Mouse (Mus musculus) stomach, postnatal 0 days (tissue): ENCODE data around the gene Rslcan18. TPM values are rescaled to one million over a fixed set of nuclear protein-coding genes. Genes with fewer than 3 reads are reported as not detected.

Experiments
- ATAC-seq: fragments of 200-750 bp; cut with Nextera tagmentation; 2 replicates; pipeline ENCODE4 v1.8.0; 2017; ENCODE audit not compliant: low FRiP score, low TSS enrichment
- DNase-seq: peaks from one replicate; pipeline ENCODE4 v3.0.0-alpha.2; 2016; ENCODE audit warnings: low spot score
- H3K27ac ChIP-seq: fragments of 300-500 bp; sonication (generic); replicated peaks from 2 replicates; pipeline ENCODE4 v1.5.1; 2014; ENCODE audit warnings: mild to moderate bottlenecking, control low read depth
- H3K27me3 ChIP-seq: fragments of 300-500 bp; sonication (generic); 2 replicates; pipeline ENCODE4 v1.6.1; 2014; ENCODE audit warnings: low read length; ENCODE audit not compliant: control insufficient read depth, insufficient read depth
- H3K36me3 ChIP-seq: fragments of 300-500 bp; sonication (generic); 2 replicates; pipeline ENCODE4 v1.6.1; 2014; ENCODE audit warnings: low read length, mixed read lengths; ENCODE audit not compliant: control insufficient read depth, insufficient read depth
- H3K4me1 ChIP-seq: fragments of 300-500 bp; sonication (generic); replicated peaks from 2 replicates; pipeline ENCODE4 v1.6.1; 2014; ENCODE audit warnings: antibody characterized with exemption; ENCODE audit not compliant: control insufficient read depth, insufficient read depth
- H3K4me2 ChIP-seq: fragments of 300-500 bp; sonication (generic); replicated peaks from 2 replicates; pipeline ENCODE4 v1.6.1; 2014; ENCODE audit warnings: low read depth, mild to moderate bottlenecking, control low read depth, moderate library complexity
- H3K4me3 ChIP-seq: fragments of 300-500 bp; sonication (generic); 2 replicates; pipeline ENCODE4 v1.5.1; 2014; ENCODE audit warnings: low read depth, low read length, control low read depth
- H3K9ac ChIP-seq: fragments of 300-500 bp; sonication (generic); 2 replicates; pipeline ENCODE4 v1.6.1; 2014; ENCODE audit warnings: mild to moderate bottlenecking, low read length, control low read depth, mixed read lengths
- H3K9me3 ChIP-seq: fragments of 300-500 bp; sonication (generic); 2 replicates; pipeline ENCODE4 v1.6.1; 2016; ENCODE audit warnings: low read length; ENCODE audit not compliant: control insufficient read depth
- CTCF ChIP-seq: IDR thresholded peaks from 2 replicates; pipeline ENCODE4 v1.5.1; 2016; ENCODE audit warnings: antibody characterized with exemption, low read depth, mild to moderate bottlenecking, moderate library complexity
- EP300 ChIP-seq: optimal IDR thresholded peaks from 2 replicates; pipeline ENCODE3; 2016; ENCODE audit warnings: antibody characterized with exemption
- WGBS: fragments of 180-500 bp; shearing (Covaris S2); extraction: QIAGEN DNeasy Blood & Tissue Kit; methylation state at CpG from one replicate; pipeline ENCODE4 v1.1.7; 2014; 5-methylcytosine and 5-hydroxymethylcytosine counted together
- polyA plus RNA-seq: library from polyadenylated mRNA; unstranded; fragments of >200 nt; fragmentation: Nextera tagmentation; extraction: Ambion mirVana; gene quantifications from 2 replicates; pipeline ENCODE4 v1.2.1, GENCODE M21; 2015

Rslcan18 gene
- polyA plus RNA-seq, 1 experiment from 2014 or later: 0.10 TPM

- 0 out of 2 replicates have a peak, but pooled peaks cover 2% of the 10 kb centered on the region for H3K4me1 ChIP-seq
- 82% methylated on average over 12 of the region's 12 CpGs for WGBS
- H3K9me3 ChIP-seq: no peaks in the 10 kb centered on the region
- ATAC-seq (no peak), DNase-seq (no peak)
- no peaks in the 10 kb centered on the region for H3K27me3 ChIP-seq
- no peak overlapping the region for H3K4me3 ChIP-seq
- H3K9ac ChIP-seq: no peak overlapping the region
- H3K4me2 ChIP-seq: no peak overlapping the region
- TF ChIP-seq CTCF (no peak), EP300 (no peak)
- H3K36me3 ChIP-seq: no peaks in the 10 kb centered on the region
- no peak overlapping the region for H3K27ac ChIP-seq
Observed at GRCm38 (mm10) chr13:67112096-67112495, 4.0 kb downstream of the Rslcan18 start.

- TF ChIP-seq CTCF: peak; percentile 44
- TF ChIP-seq EP300: no peak
- H3K36me3 ChIP-seq: no peaks in the 10 kb centered on the region
- H3K4me3 ChIP-seq: peak overlapping the region; percentile 71
- ATAC-seq (peak; percentile 75), DNase-seq (peak; percentile 65)
- H3K27me3 ChIP-seq: no peaks in the 10 kb centered on the region
- 0 out of 2 replicates have a peak, but pooled peaks cover 2% of the 10 kb centered on the region for H3K4me1 ChIP-seq
- no peaks in the 10 kb centered on the region for H3K9me3 ChIP-seq
- peak overlapping the region; percentile 36; the same call in 1 of the 2 replicates for H3K27ac ChIP-seq
- peak overlapping the region; percentile 43 for H3K4me2 ChIP-seq
- H3K9ac ChIP-seq: peak overlapping the region; percentile 1; the same call in 1 of the 2 replicates
- 3% methylated on average over 9 of the region's 9 CpGs for WGBS
Observed at GRCm38 (mm10) chr13:67108821-67109206, 7.2 kb downstream of the Rslcan18 start.

GRCm38 (mm10) chr13:67108194-67108820 lies 7.8 kb downstream of the Rslcan18 start, which contains the start of gene Gm28557:
TSS of gene Gm28557 (minus strand) at chr13:67108604.
- Histone ChIP-seq H3K36me3 (no peaks in the 10 kb centered on the region), H3K4me3 (peak within 1 kb of the TSS; percentile 71), H3K9ac (peak within 1 kb of the TSS; percentile 75), H3K27ac (peak within 1 kb of the TSS; percentile 94), H3K9me3 (no peaks in the 10 kb centered on the region), H3K4me1 (0 out of 2 replicates have a peak, but pooled peaks cover 2% of the 10 kb centered on the region), H3K27me3 (no peaks in the 10 kb centered on the region), H3K4me2 (peak within 1 kb of the TSS; percentile 72)
- DNase-seq (peak; percentile 87), ATAC-seq (peak; percentile 99)
- 0% methylated on average over 17 of the region's 17 CpGs for WGBS
- TF ChIP-seq CTCF (peak; percentile 93), EP300 (no peak)

GRCm38 (mm10) chr13:67107681-67108080 lies 8.4 kb downstream of the Rslcan18 start:
- WGBS: 34% methylated on average over 9 of the region's 9 CpGs
- TF ChIP-seq EP300: no peak
- TF ChIP-seq CTCF: no peak
- DNase-seq (no peak), ATAC-seq (no peak)
- 0 out of 2 replicates have a peak, but pooled peaks cover 2% of the 10 kb centered on the region for H3K4me1 ChIP-seq
- no peaks in the 10 kb centered on the region for H3K36me3 ChIP-seq
- peak overlapping the region; percentile 71 for H3K4me3 ChIP-seq
- H3K27ac ChIP-seq: peak overlapping the region; percentile 94
- no peaks in the 10 kb centered on the region for H3K9me3 ChIP-seq
- no peaks in the 10 kb centered on the region for H3K27me3 ChIP-seq
- H3K9ac ChIP-seq: peak overlapping the region; percentile 75
- H3K4me2 ChIP-seq: peak overlapping the region; percentile 72

- H3K4me3 ChIP-seq: no peak within 1 kb of the TSS
- ATAC-seq: no peak
Observed at GRCm38 (mm10) chr13:67097876-67098275, 18.2 kb downstream of the Rslcan18 start, which contains the start of gene Zfp708. TSS of gene Zfp708 (minus strand) at chr13:67097976.

GRCm38 (mm10) chr13:67090154-67090553 lies 25.9 kb downstream of the Rslcan18 start:
- H3K4me1 ChIP-seq: no peaks in the 10 kb centered on the region
- DNase-seq: no peak
- no peak overlapping the region for H3K4me3 ChIP-seq
- H3K27me3 ChIP-seq: no peaks in the 10 kb centered on the region
- peak; percentile 86; the same call in 1 of the 2 replicates for ATAC-seq
- H3K9me3 ChIP-seq: no peaks in the 10 kb centered on the region
- TF ChIP-seq EP300 (no peak), CTCF (no peak)
- no peak overlapping the region for H3K9ac ChIP-seq
- H3K27ac ChIP-seq: no peak overlapping the region
- WGBS: 52% methylated on average over 1 of the region's 1 CpGs
- no peak overlapping the region for H3K4me2 ChIP-seq
- H3K36me3 ChIP-seq: no peaks in the 10 kb centered on the region

More at GRCm38 (mm10) chr13:67097876-67098275, 18.2 kb downstream of the Rslcan18 start, which contains the start of gene Zfp708:
- Histone ChIP-seq H3K9ac (no peak within 1 kb of the TSS), H3K27ac (no peak within 1 kb of the TSS), H3K4me2 (no peak within 1 kb of the TSS), H3K36me3 (0 out of 2 replicates have a peak, but pooled peaks cover 2% of the 10 kb centered on the region), H3K27me3 (no peaks in the 10 kb centered on the region), H3K9me3 (no peaks in the 10 kb centered on the region), H3K4me1 (no peaks in the 10 kb centered on the region)
- TF ChIP-seq EP300 (no peak), CTCF (no peak)
- no peak for DNase-seq
- WGBS: 91% methylated on average over 10 of the region's 10 CpGs
